Mouse (Mus musculus) T-helper 17 cell (primary cell): ENCODE results near the gene Ccdc92b.
"Not testable (repeated sequence)": the region's sequence is repeated elsewhere in the genome, so short reads cannot be mapped to it uniquely, and the experiment has no call there.

Experiments used
- in situ Hi-C, 2 experiments: fragments of 300-600 bp; cut with MboI, MseI; formaldehyde crosslinking; loops; 1 replicate in 1 of 2; 2 replicates in 1 of 2; pipeline ENCODE4 v1.15.1; 2025; ENCODE audit warnings: high pct_unique_total_duplicates in 2 of 2

Ccdc92b gene

DNA sequence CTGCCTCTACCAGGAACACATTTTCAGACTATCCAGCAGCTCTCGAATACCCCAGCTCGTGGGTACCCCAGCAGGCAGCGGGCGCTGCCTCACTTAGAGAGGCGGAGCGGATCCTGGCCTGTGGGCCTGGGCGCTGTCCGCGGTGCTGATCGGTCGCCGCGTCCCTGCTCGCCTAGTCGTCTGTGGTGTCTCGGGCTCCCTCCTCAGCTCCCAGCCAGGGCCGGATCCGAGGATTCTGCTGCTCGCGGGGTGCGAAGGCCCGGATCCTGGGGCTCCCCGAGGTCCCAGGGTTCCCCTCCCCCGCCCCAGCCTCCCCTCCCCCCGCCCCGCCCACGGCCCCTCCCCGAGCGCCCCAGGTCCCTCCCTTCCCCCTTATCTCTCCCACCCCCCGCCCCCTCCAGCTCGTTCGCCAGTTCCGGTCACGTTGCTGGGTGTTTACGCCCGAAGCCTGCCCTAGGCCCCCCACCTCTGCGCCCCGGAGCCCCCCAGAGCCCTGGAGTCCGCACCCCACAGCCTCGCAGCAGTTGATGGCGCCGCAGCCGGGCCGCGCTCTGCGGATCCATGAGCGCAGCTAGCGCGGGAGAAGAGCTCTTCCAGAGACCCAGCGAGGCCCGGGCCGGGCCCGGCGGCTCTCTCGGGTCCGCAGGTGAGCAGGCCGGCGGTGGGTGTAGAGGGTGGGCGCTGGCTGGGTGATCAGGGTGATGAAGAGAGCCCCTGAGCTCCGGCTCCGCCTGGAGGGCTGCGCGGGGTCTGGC lies at the start of gene Ccdc92b:
Gene Ccdc92b (plus strand): TSS at position 405 of the 755 bp plus-strand sequence.
- in situ Hi-C loops = no loop called here

DNA sequence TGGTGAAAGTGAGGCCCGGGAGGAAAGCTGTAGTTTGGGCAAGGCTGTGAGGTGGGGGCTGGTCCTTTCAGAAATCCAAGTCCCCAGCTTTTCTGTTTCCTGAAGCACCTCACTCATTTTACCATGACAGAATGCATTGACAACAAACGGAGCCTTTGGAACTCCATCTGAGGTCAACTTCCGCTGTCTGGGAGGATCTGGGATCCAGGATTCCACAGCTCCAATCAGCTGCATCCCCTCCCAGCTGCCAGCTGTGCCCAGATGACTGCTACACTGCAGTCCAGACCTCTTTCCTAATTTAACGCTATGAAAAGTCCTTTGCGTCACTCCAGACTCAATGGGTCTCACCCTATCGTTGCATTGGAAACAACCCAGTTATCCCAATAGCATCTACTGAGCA lies 49.7 kb upstream of the Ccdc92b start:
- in situ Hi-C loops = no loop called here

DNA sequence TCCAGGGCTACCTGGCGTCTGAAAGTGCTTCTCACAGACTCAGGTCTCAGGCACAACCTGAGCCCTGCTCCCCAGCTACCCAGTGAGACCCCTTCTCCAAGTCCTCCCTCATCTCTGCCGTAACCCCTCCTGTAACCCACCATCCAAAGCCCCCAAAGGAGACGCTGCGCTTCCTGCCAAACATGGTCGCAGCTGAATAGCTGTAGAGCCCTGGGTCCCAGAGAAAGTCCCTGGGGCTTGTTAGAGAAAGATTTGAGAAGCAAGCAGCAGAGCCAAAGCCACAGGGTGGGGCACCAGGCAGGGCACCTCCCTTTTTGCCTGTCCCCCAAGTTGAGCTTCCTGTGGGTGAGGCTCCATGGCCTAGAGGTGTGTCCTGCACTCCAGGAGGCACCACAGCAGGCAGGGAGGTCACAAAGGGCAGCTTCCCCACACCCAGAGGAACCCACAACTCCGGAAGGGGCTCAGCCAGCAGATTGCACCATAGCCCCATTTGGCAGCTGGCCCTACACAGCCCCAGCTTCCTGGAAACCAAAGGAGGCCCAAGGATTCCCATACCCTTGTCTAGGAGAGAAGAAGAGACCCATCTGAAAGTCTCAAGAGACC lies 46.8 kb upstream of the Ccdc92b start:
- in situ Hi-C loops = no loop called here

DNA sequence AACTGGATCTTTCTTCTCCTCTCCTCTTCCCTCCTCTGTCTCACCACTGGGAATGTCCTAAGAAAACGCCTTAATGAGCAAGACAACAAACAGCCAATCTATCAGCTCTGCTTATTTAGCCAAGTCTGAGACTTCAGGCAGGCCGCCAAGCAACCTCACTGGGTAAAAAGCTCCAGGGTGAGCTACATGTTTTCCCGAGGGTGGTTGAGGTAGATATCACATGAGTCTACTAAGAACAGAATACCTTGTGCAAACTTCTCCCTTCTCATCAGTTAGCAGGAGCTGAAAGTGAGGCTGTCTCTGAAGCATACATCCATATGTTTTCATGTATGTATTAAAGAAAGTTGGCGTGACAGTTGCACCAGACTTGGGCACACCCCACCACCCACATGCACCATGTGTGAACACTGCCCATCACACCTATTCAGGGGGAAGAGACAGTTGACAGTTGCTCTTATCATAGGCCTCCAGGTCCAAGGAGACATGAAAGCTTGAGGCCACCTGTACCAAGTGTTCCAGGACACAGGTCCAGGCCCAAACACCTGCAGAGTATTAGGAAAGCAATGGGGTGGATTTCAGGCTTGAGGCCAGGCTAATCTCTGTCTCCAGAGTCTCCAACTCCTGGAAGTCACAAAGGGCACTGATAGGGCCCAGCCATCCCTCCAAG lies 44.5 kb upstream of the Ccdc92b start:
- in situ Hi-C loops = no loop called here

DNA sequence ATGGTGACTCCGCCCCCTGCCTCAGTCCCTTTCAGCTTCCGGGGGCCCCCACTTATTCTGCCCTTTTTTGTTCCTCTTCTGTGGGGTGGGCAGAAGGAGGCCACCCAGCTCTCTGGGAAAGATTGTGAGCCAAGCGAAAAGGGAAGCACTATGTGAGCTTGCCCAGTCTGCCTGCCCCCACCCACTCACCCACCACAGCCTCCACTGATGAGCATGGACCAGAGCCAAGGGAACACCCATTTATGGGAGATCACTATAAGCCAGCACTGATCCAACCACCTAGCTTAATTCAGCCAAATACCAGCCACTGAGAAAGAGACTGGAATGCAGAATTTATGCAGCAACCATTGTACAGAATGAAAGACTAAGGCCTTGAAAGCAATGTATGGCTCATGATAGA lies 43.5 kb upstream of the Ccdc92b start:
- in situ Hi-C loops = no loop called here

DNA sequence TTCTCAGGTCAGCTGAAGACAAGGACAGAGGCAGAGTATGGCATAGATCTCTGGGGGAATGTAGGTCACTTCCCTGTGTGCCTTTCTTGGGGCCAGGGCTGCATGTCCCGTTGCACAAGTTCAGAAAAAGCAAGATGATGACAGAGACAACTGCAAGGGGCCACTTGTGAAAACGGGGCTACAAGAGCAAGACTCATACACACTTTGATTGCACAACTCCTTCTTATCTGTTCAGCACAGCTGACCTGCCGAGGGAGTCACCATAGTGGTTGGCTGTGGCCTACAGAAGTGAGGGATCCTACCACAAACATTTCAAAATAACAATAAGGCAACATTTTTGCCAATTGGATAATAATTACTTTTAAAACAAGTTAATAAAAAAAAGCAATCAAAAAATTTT lies 42.3 kb upstream of the Ccdc92b start:
- in situ Hi-C loops = no loop called here

DNA sequence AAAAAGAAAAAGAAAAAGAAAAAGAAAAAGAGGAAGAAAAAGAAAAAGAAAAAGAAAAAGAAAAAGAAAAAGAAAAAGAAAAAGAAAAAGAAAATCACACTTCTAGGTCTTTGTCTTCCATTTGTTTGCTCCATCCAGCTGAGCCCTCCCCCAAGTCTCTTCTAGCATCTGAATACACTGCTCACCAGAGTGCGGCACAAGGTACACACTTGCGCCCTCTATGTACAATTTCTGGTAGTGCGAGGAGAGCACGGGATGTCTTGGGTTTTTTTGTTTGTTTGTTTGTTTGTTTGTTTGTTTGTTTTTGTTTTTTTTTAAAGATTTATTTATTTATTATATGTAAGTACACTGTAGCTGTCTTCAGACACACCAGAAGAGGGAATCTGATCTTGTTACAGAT lies 38.1 kb upstream of the Ccdc92b start:
- in situ Hi-C loops = not testable (repeated sequence)

DNA sequence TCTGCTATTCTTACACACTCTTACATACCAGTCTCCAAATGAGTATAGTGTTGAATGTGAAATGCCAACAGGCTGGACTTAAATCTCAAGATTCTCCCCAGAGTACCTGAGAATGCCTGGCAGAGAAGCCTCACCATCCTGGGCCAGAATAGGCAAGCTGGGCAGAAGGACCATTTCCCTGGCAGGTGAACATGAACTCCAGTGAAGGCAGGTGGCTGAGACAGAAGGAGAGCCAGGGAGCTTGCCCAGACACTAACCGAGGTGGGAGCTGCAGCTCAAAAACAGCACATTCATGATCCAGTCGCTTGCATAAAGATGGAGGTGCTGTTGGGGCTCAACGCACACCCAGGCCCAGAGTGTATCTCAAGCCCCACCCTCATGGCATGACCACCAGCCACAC lies 36.9 kb upstream of the Ccdc92b start:
- in situ Hi-C loops = no loop called here

DNA sequence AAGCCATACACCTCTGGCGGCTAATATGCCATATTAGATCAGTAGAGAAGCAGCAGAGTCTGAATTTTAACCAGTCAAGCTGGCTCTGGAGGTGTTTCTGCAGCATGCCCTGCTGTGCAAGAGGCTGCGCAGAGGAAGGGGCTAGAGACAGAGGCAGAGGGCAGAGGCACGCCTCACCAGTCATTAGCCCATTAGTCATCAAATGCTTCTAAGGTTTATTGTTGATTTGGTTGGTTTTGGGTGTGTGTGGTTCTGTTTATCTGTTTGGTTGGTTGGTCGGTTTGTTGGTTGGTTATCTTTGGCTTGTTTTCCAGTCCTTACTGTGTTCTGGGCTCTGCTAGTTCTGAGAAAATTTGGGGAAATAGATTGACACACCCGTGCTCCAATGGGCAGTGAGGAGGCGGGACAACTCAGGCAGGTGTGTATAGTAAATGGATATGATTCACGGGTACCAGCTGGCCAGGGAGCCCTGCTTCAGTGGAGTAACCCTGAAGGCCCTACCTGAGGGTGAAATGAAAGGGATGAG lies 35.5 kb upstream of the Ccdc92b start:
- in situ Hi-C loops = no loop called here

DNA sequence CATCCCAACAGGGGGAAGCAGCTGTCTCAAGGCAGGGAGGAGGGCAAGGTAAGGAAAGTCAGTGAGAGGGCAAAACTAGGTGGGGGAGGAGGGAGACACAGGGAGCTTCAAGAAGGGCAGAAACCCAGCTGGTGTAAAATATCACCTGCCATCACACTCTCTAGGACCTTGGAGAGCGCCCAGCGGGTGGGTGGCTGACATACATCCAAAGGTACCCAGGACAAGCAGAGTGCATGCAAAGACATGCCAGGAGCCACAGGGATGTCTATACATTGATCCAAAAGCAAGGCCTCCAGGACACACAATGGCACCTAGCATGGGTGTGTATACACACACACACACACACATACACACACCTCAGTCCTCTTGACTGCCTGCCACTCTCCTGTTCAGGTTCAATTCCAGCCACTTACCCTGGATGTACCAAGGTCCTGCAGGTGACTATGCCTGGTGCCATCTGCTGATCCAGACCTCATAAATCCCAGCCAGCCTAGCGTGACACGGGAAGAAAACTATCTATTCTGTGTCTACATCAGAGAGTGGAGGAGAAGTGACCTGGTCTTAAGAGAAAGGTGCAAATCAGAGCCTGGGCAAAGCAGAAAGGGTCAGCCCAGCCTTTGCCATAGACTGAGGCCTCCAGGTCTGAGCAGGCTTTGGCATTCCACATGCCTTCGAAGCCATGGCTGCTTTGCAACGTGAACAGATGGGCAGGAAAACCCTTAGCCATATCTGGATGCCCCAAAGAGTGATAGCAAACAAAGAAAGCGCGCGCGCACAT lies 34.3 kb upstream of the Ccdc92b start:
- in situ Hi-C loops = no loop called here

DNA sequence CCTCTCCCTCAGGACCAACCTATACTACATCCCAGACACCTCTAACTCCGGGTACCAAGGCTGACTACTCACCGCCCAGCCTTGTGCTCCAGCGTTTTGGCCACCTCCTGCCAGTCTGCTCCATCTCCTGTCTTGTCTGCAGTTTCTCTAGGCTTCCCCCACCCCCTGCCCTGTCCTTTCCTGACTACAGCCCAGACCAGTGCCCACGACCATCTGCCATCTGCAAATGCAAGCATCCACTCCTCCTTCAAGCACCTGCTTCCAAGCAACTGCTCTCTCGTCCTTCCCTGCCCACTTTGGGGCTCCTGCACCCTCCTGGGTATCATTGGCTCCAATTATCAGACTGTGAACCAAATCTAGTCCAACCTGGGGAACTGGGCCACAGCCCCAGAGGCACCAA lies 33.0 kb upstream of the Ccdc92b start:
- in situ Hi-C loops = no loop called here

DNA sequence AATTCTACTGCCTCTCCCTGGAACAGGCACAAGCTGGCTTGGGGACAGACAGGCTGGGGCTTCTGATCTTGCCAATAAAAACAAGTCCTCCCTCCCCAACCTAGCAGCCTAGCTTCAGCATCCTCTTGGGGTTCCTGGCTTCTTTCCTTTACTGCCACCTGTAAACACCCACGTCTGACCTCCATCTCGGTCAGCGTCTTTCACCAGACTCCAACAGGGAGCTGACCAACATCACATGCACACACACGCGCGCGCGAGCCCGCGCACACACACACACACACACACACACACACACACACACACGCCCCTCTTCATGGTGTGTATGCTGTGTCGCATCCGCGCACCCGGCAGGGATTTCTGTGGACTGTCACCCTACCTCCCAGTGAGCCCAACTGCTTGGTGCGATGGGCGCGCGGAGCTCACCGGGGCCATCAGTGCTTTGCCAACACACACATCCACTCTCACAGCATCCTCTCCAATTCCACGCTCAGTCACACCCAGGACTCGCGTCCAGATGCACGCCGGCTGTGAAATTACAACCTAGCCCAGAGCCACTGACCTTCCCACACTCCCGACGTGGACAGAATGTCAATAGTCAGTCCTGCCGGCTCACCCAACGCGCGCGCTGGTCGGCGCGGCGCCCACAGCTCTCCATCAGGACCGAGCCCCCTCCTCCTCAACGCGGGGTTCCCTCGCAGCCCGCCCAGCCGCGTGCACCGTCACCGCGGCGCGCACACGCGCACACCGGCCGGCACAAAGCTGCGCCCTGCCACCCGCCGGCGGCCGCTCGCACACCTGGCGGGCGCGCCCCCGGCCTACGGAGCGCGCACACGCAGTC lies 29.8 kb upstream of the Ccdc92b start:
- in situ Hi-C loops = no loop called here

DNA sequence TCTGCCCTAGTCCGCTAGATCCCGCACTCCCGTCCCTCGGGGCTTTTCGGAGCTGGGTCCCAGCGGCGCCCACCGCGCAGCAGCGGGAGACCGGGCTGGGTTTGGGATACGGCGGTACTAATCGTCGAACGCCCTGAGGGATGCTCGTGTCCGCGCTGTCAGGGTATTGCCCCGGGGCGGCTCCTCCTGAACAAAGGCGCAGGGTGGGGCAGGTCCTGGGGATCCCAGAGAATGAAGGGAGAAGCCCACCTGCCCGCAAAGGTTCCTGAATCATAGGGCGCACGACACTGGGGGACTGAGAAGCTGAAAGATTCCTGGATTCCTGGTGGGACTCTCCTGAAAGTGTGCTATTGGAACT lies 29.2 kb upstream of the Ccdc92b start:
- in situ Hi-C loops = no loop called here

DNA sequence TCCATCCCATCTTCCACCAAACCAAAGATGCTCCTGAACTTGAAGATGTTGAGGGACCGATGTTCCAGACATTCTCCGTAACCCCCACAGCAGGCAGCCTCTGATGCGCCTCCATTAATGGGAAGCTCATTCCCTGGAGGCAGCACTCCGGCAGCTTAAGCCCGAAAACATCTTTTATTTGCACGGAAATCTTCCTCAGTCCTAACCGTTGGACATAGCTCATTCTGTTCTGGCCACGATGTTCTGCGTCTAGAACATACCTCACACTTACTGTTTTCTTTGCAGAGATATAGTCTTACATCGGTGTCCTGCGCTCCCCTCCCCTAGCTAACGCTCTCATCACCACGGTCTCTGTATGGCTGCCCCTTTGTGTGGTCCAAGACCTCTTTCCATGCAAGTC lies 28.7 kb upstream of the Ccdc92b start:
- in situ Hi-C loops = no loop called here

DNA sequence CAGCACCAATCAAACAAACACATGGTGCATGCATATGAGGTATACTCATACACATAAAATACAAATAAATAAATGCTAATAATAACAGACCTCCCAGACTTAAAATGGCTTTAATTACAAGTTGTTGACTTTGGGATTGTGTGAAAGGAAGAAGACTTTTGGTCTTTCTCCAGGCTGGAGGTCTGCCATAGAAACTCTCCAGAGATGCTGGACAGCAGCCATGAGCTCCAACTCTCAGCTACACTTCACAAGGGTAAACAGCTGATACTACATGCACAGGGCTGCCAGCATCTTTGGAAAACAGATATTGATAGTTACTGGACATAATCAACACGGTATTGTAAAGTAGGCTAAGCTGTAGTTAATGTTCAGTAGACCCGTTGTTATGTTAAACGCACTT lies 27.2 kb upstream of the Ccdc92b start:
- in situ Hi-C loops = no loop called here

DNA sequence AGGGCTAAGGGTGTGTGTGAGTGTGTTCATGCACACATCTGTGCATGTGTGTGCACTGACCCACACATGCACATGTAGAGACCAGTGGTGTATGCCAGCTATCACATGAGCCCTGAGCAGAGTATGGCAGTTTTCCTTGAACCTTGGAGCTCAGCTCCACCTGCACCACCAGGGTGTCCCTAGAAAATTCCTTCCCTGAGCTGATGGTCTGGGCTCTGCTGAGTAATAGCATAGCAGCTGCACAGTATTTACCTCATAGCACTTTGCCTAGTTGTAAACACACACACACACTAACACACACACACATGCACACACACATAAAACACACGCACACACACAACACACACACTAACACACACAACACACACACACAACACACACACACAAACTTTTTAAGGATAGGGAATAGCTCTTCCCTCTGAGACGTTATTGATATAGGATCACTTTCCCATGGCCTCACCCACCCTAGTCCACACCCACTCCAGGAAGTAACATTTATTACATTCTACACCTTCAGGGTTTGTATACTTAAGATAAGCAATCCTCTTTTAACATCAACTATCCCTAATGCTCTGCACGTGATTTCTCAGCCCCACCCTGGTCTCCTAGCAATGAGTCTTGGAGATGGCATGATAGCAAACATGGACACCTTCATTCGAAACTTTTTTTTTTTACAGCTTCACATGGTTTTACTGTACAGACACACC lies 22.0 kb upstream of the Ccdc92b start:
- in situ Hi-C loops = no loop called here

DNA sequence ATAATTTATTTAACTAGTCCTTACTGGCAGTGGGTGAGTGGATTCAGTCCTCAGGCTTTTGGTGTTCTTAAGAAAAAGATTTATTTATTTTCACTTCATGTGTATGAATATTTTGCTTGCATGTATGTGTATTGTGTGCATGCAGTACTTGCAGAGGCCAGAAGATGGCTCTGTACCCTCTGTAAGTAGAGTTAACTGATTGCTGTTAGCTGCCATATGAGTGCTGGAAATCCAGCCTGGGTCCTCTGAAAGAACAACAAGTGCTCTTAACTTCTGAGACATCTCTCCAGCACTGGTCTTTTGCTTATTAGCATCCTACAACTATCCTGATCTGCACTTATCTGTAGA lies 21.4 kb upstream of the Ccdc92b start:
- in situ Hi-C loops = no loop called here

DNA sequence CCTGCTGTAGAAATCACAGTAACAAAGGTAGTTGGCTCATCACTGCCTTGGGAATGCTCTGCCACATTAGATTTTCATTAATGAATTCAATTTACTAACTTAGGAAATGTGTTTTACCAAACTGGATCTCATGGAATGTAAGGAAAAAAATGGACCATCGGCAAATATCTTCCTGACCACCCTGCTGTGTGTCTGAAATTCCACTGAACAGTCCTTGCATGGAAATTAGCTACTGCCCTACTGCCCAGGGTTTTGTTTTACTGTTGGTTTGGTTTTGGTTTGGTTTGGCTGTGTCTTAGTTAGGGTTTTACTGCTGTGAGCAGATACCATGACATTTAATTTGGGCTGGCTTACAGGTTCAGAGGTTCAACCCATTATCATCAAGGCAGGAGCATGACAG lies 17.1 kb upstream of the Ccdc92b start:
- in situ Hi-C loops = no loop called here

DNA sequence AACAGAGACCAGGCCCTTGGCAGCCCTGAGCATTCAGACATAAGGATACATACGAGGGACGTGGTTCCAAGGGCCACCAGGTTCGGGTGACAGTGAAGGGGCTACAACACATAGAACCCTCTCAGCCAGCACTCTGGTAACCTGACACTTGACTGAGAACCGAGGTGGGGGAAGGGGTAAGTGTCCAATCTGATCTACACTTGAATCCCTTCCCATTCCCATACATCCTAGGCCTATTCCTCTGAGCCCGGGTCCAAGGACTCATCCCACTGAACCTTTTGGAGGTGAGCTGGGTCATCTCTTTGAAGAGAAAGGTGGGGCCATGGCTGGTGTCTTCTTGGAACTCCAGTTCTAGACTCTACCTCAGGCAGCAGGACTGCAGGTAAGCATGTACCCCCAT lies 9.3 kb upstream of the Ccdc92b start:
- in situ Hi-C loops = no loop called here

DNA sequence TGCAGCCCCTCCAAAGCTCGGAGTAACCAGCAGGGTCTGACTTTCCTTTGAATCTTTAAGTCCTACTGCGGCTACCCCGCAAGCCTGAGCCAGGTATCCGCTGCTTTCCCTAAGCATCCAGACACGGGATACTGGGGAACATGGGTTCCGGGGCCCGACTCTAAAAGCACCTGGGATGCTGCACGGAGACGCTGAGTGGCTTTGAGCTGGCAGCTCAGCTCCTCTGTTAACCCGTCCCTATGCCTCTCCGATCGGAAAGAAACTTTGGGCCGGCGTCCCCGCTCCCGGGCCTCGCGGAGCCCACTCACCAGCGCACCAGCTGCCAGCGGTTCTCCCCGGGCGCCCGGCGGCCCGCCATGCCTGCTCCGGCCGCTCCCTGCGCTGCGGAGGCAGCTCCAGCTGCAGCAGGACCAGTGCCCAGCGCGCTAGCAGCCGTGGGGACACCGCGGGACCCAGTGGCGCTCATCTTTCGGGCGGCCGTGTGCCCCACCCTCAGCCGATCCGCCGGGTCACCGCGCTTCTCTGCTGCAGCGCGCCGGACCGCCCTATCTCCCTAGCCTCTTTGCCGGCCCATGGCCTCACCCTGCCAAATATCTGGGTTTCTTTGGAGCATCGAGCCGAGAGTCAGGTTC lies 8.7 kb upstream of the Ccdc92b start, which contains the start of gene Rap1gap2:
Gene Rap1gap2 (minus strand): TSS at position 371 of the 632 bp plus-strand sequence.
- in situ Hi-C loops = no loop called here
